Mouse (Mus musculus) bone marrow macrophage, adult 2 months (primary cell): Measurements from ENCODE around the gene Cyth1. TPM values are rescaled to one million over a fixed set of nuclear protein-coding genes. Genes with fewer than 3 reads are reported as not detected.

Experiments used
- H3K27ac ChIP-seq: 2 replicates; pipeline ENCODE4 v1.5.1; 2012; ENCODE audit warnings: low read depth, low read length; ENCODE audit not compliant: insufficient read depth
- H3K4me1 ChIP-seq: 2 replicates; pipeline ENCODE4 v1.6.1; 2012; ENCODE audit warnings: low read length; ENCODE audit not compliant: control insufficient read depth, insufficient read depth
- H3K4me3 ChIP-seq: 2 replicates; pipeline ENCODE4 v1.5.1; 2012; ENCODE audit warnings: mild to moderate bottlenecking, low read length, moderate library complexity; ENCODE audit not compliant: insufficient read depth
- CTCF ChIP-seq: IDR thresholded peaks from 2 replicates; pipeline ENCODE4 v1.5.1; 2012; ENCODE audit warnings: low read depth, mild to moderate bottlenecking, low read length, moderate library complexity
- POLR2A ChIP-seq: IDR thresholded peaks from 2 replicates; pipeline ENCODE4 v1.6.1; 2012; ENCODE audit warnings: mild to moderate bottlenecking, low read depth, low read length, borderline replicate concordance
- polyA plus RNA-seq: library from polyadenylated mRNA; stranded (reverse); fragments of >200 nt; gene quantifications from 2 replicates; pipeline ENCODE4 v1.2.4, GENCODE M21; 2012; ENCODE audit not compliant: missing spikeins, insufficient read depth, insufficient read length

Cyth1 gene
- polyA plus RNA-seq, 1 experiment = 47.2 TPM

- no peak for TF ChIP-seq CTCF
- TF ChIP-seq POLR2A = no peak
- Histone ChIP-seq H3K4me3 (no peak overlapping the region), H3K27ac (no peak overlapping the region), H3K4me1 (peaks cover 12% of the 10 kb centered on the region)
These were observed 87.6 kb downstream of the Cyth1 start for GRCm38 (mm10) chr11:118160763-118161162.

GRCm38 (mm10) chr11:118158753-118159152, 89.6 kb downstream of the Cyth1 start:
- TF ChIP-seq POLR2A (no peak), CTCF (no peak)
- Histone ChIP-seq H3K4me1 (peaks cover 16% of the 10 kb centered on the region), H3K27ac (no peak overlapping the region), H3K4me3 (no peak overlapping the region)

- Histone ChIP-seq H3K27ac (no peak overlapping the region), H3K4me3 (no peak overlapping the region), H3K4me1 (peaks cover 27% of the 10 kb centered on the region)
- TF ChIP-seq POLR2A (no peak), CTCF (no peak)
These were observed 91.8 kb downstream of the Cyth1 start for GRCm38 (mm10) chr11:118156480-118157060.

GRCm38 (mm10) chr11:118152964-118153363, 95.4 kb downstream of the Cyth1 start:
- Histone ChIP-seq H3K27ac (peak overlapping the region; percentile 85), H3K4me3 (no peak overlapping the region), H3K4me1 (peaks cover 46% of the 10 kb centered on the region)
- no peak for TF ChIP-seq POLR2A
- no peak for TF ChIP-seq CTCF

DNA sequence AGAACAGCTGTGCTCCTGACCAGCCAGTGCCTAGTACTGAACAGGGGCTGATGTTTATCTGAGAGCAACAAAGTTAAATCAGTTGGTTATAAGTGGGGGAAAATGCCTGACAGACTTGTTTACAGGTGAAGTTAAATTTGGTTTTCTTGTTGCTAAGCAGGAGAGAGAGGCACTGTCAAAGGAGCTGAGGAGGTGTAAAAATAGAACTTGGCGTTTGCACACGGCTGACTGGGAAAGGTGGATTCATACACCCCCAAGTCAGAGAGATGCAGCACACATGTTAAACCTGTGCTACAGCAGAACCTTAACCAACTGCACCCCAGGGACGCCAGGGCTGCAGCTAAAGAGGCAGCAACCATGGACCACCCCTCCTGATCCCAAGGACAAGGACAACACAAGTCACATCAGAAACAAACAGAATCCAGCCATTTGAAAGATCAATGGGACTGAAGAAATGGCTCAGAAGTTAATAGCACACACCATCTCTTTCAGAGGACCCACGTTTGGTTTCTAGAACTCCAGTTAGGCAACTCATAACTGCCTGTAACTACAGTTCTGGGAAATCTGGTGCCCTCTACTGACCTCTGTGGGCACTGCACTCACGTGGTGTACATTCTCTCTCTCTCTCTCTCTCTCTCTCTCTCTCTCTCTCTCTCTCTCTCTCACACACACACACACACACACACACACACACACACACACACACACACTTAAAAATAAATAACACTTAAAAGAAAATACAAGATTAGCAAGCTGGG, 96.8 kb downstream of the Cyth1 start:
- H3K4me3 ChIP-seq = no peak overlapping the region
- peaks cover 50% of the 10 kb centered on the region for H3K4me1 ChIP-seq
- no peak overlapping the region for H3K27ac ChIP-seq
- no peak for TF ChIP-seq POLR2A

DNA sequence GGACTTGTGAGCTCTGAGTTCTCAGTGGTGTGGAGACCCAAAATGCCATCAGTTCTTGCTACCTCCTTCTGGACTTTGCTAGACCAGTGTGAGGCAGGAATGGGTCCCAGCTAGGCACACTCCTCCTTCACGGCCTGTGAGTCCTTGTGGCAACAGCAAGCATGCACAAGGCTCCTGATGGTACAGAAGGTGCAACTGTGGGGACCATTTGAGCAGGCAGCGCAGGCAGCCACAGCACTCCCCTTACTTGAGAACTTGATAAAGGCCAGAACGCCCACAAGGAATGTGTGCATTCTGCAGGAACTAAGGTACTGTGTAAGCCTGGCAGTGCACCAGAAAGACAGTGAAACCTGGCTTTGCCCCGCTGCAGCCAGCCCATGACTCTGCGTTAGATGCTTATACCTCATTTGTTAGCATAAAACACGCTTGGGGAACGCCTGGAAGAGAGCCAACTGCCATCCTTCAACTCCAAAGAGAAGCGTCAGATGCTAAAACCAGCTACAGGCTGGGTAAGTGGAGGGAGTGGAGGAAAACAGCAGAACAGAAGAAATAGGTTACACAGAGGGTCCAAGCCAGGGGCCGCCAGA, 98.2 kb downstream of the Cyth1 start:
- no peak overlapping the region for H3K4me3 ChIP-seq
- TF ChIP-seq CTCF (no peak), POLR2A (no peak)
- peaks cover 58% of the 10 kb centered on the region for H3K4me1 ChIP-seq
- H3K27ac ChIP-seq = peak overlapping the region; percentile 92; the same call in 1 of the 2 replicates

DNA sequence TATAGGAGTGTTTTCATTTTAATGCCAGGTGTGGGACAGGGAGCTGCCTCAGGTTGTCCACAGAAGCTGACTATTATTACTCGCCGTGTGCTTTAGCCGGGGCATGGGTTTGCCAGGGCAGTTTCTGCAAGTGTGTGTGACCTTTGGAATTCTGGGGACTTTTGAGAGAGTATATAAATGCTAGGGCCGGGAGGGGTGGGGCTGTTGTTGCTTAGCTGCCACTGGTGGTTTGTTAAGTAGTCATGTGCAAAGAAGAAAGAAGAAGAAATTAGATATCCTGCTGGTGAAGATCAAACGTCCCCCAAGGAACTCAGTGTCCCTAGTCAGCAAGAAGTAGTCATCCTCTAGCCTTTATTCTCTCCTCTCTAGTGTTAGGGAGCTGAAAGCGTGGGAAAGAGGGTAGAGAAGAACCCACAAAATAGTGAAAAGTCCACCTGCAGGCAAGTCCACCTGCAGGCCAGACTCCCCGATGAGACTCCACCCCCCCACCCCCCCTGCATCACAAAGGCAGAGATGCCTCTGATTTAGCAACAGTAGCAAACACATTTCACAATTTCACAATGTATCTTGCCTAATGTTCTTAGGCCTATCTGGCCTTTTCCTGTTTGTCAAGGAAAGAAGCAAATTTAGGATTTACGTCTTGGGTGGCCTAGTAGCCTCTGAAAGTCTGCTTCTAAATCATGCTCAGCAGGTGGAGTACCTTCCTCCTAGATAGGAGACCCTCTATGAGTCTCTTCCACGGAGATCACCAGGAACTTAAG, 100.3 kb downstream of the Cyth1 start:
- TF ChIP-seq CTCF (no peak), POLR2A (no peak)
- Histone ChIP-seq H3K27ac (peak overlapping the region; percentile 92), H3K4me3 (no peak overlapping the region), H3K4me1 (peaks cover 52% of the 10 kb centered on the region)

- H3K27ac ChIP-seq = peak overlapping the region; percentile 92
These were observed 101.9 kb downstream of the Cyth1 start for GRCm38 (mm10) chr11:118146446-118146845.

GRCm38 (mm10) chr11:118145771-118146351, 102.5 kb downstream of the Cyth1 start:
- Histone ChIP-seq H3K4me1 (peaks cover 47% of the 10 kb centered on the region), H3K4me3 (peak overlapping the region; percentile 66), H3K27ac (peak overlapping the region; percentile 92)
- no peak for TF ChIP-seq CTCF

More at GRCm38 (mm10) chr11:118146446-118146845, 101.9 kb downstream of the Cyth1 start:
- Histone ChIP-seq H3K4me1 (peaks cover 47% of the 10 kb centered on the region), H3K4me3 (peak overlapping the region; percentile 66)
- TF ChIP-seq CTCF (no peak), POLR2A (no peak)

GRCm38 (mm10) chr11:118145092-118145491, 103.3 kb downstream of the Cyth1 start:
- Histone ChIP-seq H3K4me1 (peaks cover 43% of the 10 kb centered on the region), H3K4me3 (no peak overlapping the region), H3K27ac (peak overlapping the region; percentile 92)
- TF ChIP-seq CTCF (no peak), POLR2A (no peak)
